Mouse (Mus musculus): ENCODE measurements around the gene Pou2f1. TPM values are rescaled to one million over a fixed set of nuclear protein-coding genes. Genes with fewer than 3 reads are reported as not detected.

Gene Pou2f1
- polyA plus RNA-seq, 1 experiment, result 39.7 TPM

DNA sequence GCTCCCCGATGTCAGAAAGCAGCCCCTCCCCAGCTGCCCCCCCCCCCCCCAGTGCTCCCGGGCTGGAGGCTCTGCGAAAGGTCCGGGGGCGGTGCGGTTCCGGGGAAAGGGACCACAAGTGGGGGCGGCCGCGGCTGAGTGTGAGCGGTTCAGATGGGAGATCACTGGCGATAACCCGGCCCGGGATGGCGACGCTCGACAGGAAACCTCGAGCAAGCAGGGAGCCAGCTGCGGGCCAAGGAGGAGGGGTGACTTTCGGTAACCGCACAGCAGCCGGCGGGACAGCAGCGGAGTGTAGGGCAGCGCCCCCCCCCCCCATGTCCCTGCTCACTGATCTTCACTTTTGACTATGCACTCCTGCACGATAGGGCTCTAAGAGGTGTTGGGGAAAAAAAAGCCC is 157.5 kb downstream of the Pou2f1 start:
- Histone ChIP-seq H3K4me1 (replicated peaks; ENCODE audit: control insufficient read depth, insufficient read depth, low read length) (peaks cover 64% of the 10 kb centered on the region), H3K27me3 (ENCODE audit: control insufficient read depth, insufficient read depth, low read length) (no peaks in the 10 kb centered on the region), H3K27ac (ENCODE audit: control insufficient read depth, insufficient read depth, low read length) (peak overlapping the region; percentile 98), H3K36me3 (ENCODE audit: control insufficient read depth, insufficient read depth, low read length) (peaks cover 6% of the 10 kb centered on the region; the same call in 1 of the 2 replicates), H3K4me3 (ENCODE audit: control insufficient read depth, insufficient read depth, low read length) (peak overlapping the region; percentile 59)
- DNase-seq, result peak; percentile 83
- TF ChIP-seq POLR2A (IDR thresholded peaks at IDR 0.05; ENCODE audit: control insufficient read depth, extremely low read depth, insufficient read depth, low read length, poor library complexity) (peak; percentile 29; the same call in 1 of the 2 replicates), CTCF (IDR thresholded peaks at IDR 0.05; ENCODE audit: borderline replicate concordance, control insufficient read depth, extremely low read depth, insufficient read depth, low read length, poor library complexity) (0 out of 2 replicates have a peak, but pooled peaks have one; percentile 24)
- under 1% methylated on average over 26 of the region's 26 CpGs for WGBS

DNA sequence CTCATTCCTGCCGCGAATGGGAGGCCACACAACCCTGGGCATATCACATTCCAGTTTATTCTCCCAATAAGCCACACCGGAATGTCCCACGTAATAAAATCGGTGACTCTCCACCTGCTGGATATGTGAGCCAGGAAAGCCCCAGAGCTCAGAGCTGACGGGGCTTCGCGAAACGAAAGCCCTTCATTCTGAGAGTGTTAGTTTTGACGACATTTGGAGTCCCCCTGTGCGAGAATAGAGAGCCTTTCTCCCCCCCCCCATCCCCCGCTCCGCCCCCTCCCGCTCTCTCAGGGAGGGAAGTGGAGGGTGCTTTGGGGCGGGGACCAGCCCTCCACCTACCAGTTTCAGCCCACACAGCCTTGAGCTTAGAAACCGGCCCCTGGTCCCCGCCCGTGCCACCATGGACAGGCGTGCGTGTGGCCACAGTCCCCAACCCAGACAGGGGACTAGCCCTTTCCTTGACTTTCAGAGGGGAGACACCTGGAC is 158.0 kb downstream of the Pou2f1 start:
- 2% methylated on average over 20 of the region's 20 CpGs for WGBS
- Histone ChIP-seq H3K27ac (ENCODE audit: control insufficient read depth, insufficient read depth, low read length) (peak overlapping the region; percentile 98), H3K4me1 (replicated peaks; ENCODE audit: control insufficient read depth, insufficient read depth, low read length) (peaks cover 64% of the 10 kb centered on the region), H3K27me3 (ENCODE audit: control insufficient read depth, insufficient read depth, low read length) (no peaks in the 10 kb centered on the region), H3K4me3 (ENCODE audit: control insufficient read depth, insufficient read depth, low read length) (peak overlapping the region; percentile 59), H3K36me3 (ENCODE audit: control insufficient read depth, insufficient read depth, low read length) (peaks cover 6% of the 10 kb centered on the region; the same call in 1 of the 2 replicates)
- peak; percentile 76 for DNase-seq
- TF ChIP-seq CTCF (IDR thresholded peaks at IDR 0.05; ENCODE audit: borderline replicate concordance, control insufficient read depth, extremely low read depth, insufficient read depth, low read length, poor library complexity) (0 out of 2 replicates have a peak, but pooled peaks have one; percentile 10), POLR2A (IDR thresholded peaks at IDR 0.05; ENCODE audit: control insufficient read depth, extremely low read depth, insufficient read depth, low read length, poor library complexity) (peak; percentile 26; the same call in 1 of the 2 replicates)

DNA sequence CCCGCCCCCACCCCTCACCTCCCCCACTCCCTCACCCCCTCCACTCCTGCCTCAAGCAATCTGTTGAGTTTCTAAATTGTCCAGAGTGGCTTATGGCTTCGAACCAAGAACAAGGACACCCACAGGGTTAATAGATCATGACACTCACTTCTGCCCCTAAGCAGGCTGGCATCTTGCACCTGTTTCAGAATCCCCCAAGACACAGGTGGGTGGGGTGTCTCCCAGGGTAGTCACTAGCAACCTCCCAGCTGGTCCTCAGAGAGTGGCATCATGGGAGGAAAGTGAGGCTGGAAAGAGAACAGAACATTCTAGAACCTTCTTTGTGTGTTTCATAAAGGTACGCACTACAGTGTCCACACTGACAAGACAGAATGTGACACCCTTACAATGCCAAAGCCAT is 158.9 kb downstream of the Pou2f1 start:
- Histone ChIP-seq H3K27me3 (ENCODE audit: control insufficient read depth, insufficient read depth, low read length) (no peaks in the 10 kb centered on the region), H3K27ac (ENCODE audit: control insufficient read depth, insufficient read depth, low read length) (peak overlapping the region; percentile 98)

DNA sequence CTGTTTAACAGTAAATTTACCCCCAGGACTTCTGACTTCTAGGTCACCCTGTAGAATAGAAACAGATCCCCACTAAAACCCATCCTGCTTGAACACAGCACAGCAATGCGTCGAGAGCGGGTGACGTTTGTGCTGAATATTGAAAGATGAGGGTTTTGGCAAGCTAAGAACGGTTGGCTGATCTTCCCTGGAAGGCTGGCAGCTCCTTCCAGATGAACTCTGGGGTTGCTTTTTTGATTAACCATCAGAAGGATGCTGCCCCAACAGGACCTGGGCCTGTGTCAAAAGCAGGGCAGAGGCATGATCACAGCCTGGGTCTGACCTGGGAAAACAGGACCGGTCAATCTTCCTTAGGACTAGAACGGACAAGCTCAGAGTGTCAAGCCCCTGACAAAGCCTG is 160.3 kb downstream of the Pou2f1 start:
- Histone ChIP-seq H3K4me1 (replicated peaks; ENCODE audit: control insufficient read depth, insufficient read depth, low read length) (peaks cover 66% of the 10 kb centered on the region), H3K36me3 (ENCODE audit: control insufficient read depth, insufficient read depth, low read length) (peaks cover 6% of the 10 kb centered on the region; the same call in 1 of the 2 replicates), H3K4me3 (ENCODE audit: control insufficient read depth, insufficient read depth, low read length) (no peak overlapping the region), H3K27me3 (ENCODE audit: control insufficient read depth, insufficient read depth, low read length) (no peaks in the 10 kb centered on the region), H3K27ac (ENCODE audit: control insufficient read depth, insufficient read depth, low read length) (peak overlapping the region; percentile 98)
- DNase-seq, result no peak
- no peak for TF ChIP-seq POLR2A (IDR thresholded peaks at IDR 0.05; ENCODE audit: control insufficient read depth, extremely low read depth, insufficient read depth, low read length, poor library complexity)
- TF ChIP-seq CTCF (IDR thresholded peaks at IDR 0.05; ENCODE audit: borderline replicate concordance, control insufficient read depth, extremely low read depth, insufficient read depth, low read length, poor library complexity), result no peak
- 70% methylated on average over 7 of the region's 7 CpGs for WGBS

More for the DNA sequence above, 158.9 kb downstream of the Pou2f1 start:
- H3K4me3 ChIP-seq (ENCODE audit: control insufficient read depth, insufficient read depth, low read length), result no peak overlapping the region
- WGBS, result 15% methylated on average over 3 of the region's 3 CpGs
- H3K4me1 ChIP-seq (replicated peaks; ENCODE audit: control insufficient read depth, insufficient read depth, low read length), result peaks cover 63% of the 10 kb centered on the region
- DNase-seq, result peak; percentile 71
- TF ChIP-seq CTCF (IDR thresholded peaks at IDR 0.05; ENCODE audit: borderline replicate concordance, control insufficient read depth, extremely low read depth, insufficient read depth, low read length, poor library complexity) (no peak), POLR2A (IDR thresholded peaks at IDR 0.05; ENCODE audit: control insufficient read depth, extremely low read depth, insufficient read depth, low read length, poor library complexity) (no peak)
- peaks cover 6% of the 10 kb centered on the region; the same call in 1 of the 2 replicates for H3K36me3 ChIP-seq (ENCODE audit: control insufficient read depth, insufficient read depth, low read length)

DNA sequence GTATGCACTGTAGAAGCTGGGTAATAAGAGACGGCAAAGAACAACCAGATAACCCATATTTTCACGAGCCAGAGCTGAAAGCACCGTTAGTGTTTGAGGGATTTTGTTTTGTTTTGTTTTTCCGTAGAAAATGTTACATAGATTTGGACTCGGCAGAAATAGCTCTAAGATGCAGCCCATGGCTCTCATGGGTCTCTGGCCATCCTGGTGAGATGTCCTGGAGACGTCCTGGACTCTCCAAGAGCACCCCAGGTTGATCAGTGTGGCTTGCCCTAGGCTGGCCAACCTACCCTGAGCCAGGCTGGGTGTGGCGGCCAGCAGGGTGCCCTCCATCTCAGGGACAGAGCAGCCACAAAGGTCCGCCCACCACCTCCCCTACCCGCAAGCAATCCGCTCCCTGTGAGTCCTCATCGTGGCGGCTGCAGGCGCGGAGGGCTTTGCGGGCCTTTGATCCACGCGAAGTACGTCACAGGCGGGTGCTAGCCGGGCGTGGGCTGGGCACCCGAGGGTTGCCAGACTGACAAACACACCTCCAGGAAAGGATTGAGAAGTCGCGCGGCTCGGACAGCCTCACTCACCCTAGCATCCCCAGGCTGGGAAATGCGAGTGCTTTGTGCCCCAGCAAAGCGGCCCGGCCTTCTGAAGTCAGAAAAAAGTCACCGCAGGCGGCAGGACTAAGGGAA is 161.8 kb downstream of the Pou2f1 start:
- WGBS, result 18% methylated on average over 31 of the region's 31 CpGs
- Histone ChIP-seq H3K4me1 (replicated peaks; ENCODE audit: control insufficient read depth, insufficient read depth, low read length) (peaks cover 72% of the 10 kb centered on the region), H3K36me3 (ENCODE audit: control insufficient read depth, insufficient read depth, low read length) (peaks cover 6% of the 10 kb centered on the region; the same call in 1 of the 2 replicates), H3K4me3 (ENCODE audit: control insufficient read depth, insufficient read depth, low read length) (peak overlapping the region; percentile 33), H3K27ac (ENCODE audit: control insufficient read depth, insufficient read depth, low read length) (peak overlapping the region; percentile 68), H3K27me3 (ENCODE audit: control insufficient read depth, insufficient read depth, low read length) (no peaks in the 10 kb centered on the region)
- DNase-seq, result peak; percentile 54
- TF ChIP-seq CTCF (IDR thresholded peaks at IDR 0.05; ENCODE audit: borderline replicate concordance, control insufficient read depth, extremely low read depth, insufficient read depth, low read length, poor library complexity) (0 out of 2 replicates have a peak, but pooled peaks have one; percentile 14), POLR2A (IDR thresholded peaks at IDR 0.05; ENCODE audit: control insufficient read depth, extremely low read depth, insufficient read depth, low read length, poor library complexity) (no peak)

DNA sequence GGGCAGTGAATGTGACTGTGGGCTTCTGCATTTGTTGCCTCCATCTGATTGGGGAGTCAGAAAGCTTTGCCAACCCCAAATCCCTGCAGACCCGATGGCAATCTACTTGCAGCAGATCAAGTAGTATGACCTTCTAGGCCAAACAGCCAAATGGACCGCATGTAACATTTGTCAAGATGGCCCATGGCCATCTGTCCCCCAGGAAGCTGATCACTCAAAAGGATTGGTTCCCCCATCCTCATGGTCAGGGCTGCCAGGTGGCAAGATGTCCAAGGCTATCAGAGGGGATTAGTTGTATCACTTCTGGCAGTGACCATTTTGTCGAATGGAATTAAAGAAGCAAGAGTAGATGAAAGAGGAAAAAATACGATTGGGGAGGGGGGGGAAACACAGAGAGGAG is 163.3 kb downstream of the Pou2f1 start:
- H3K4me1 ChIP-seq (replicated peaks; ENCODE audit: control insufficient read depth, insufficient read depth, low read length), result peaks cover 71% of the 10 kb centered on the region

More for the DNA sequence above, 163.3 kb downstream of the Pou2f1 start:
- H3K4me3 ChIP-seq (ENCODE audit: control insufficient read depth, insufficient read depth, low read length), result no peak overlapping the region
- WGBS, result 90% methylated on average over 4 of the region's 4 CpGs
- H3K27ac ChIP-seq (ENCODE audit: control insufficient read depth, insufficient read depth, low read length), result no peak overlapping the region; the same call in 1 of the 2 replicates
- TF ChIP-seq POLR2A (IDR thresholded peaks at IDR 0.05; ENCODE audit: control insufficient read depth, extremely low read depth, insufficient read depth, low read length, poor library complexity), result no peak
- no peak for TF ChIP-seq CTCF (IDR thresholded peaks at IDR 0.05; ENCODE audit: borderline replicate concordance, control insufficient read depth, extremely low read depth, insufficient read depth, low read length, poor library complexity)
- DNase-seq, result no peak
- peaks cover 11% of the 10 kb centered on the region; the same call in 1 of the 2 replicates for H3K36me3 ChIP-seq (ENCODE audit: control insufficient read depth, insufficient read depth, low read length)
- no peaks in the 10 kb centered on the region for H3K27me3 ChIP-seq (ENCODE audit: control insufficient read depth, insufficient read depth, low read length)

Data from thymus, adult 2 months (tissue).